Mouse (Mus musculus) mature B cell (primary cell): Measurements from ENCODE around the gene Olfr566.

Experiments used
- in situ Hi-C: fragments of 300-500 bp; cut with MboI; formaldehyde crosslinking; loops from 2 replicates; pipeline ENCODE4 v1.14.3; 2019

Olfr566 gene

DNA sequence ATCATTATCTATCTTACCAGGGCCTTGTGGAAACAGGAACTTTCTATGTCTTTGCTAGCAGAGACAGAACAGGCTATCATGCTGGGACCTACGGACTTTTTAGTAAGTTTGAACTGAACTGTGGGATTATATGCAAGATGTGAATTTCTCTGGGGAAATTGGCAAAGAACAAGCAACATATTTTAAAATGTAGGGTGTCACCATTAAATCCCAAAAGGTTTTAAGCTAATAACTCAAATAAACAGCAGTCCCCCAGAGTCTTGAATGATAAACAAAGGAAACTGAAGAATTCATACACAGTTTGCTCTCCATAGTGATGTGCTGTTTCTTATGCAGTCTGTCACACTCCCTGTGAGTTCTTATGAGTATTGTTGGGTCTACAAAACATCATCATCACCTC, at the start of gene Olfr566:
Gene Olfr566 (minus strand): TSS at position 101 of the 400 bp plus-strand sequence.
- in situ Hi-C loops: no loop called here

DNA sequence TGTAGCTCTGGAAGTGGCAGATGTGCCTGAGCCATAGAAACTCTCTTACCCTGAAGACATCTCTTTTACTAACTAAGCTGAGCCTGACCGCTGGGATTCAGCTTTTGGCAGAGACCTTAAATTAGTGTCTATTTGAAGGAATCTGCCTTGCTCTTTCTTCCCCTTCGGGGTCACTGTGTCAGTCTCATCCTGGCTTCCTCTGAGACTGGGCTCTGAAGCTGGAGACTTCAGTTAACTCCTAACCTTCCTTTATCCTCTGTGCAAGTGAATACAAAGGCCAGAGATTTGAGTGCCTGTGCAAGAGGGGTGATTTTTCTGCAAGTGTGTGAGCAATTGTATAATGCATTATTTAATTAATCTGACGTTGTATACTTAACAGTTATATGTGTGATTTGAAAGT, 32.2 kb upstream of the Olfr566 start, which contains the start of gene Olfr569:
Gene Olfr569 (minus strand): TSS at position 101 of the 400 bp plus-strand sequence.
- in situ Hi-C loops: no loop called here

DNA sequence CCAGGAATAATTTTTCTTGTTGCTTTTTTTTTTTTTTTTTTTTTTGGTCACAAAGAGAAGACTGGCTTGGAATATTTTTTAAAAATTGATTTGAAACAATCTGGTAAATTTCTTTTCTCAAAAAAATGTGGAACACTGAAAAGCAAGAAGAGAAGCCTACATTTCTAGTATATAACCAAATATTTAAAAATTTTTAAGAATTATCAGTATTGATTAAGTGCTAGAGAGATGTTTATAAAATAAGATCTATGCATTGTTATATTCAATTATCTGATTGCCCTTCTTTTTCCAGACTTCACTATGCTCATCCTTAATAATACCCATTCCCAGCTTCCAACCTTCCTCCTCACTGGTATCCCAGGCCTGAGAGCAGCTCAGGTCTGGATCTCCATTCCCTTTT, 18.3 kb upstream of the Olfr566 start, which contains the start of gene Olfr568:
Gene Olfr568 (plus strand): TSS at position 301 of the 400 bp plus-strand sequence.
- in situ Hi-C loops: no loop called here

DNA sequence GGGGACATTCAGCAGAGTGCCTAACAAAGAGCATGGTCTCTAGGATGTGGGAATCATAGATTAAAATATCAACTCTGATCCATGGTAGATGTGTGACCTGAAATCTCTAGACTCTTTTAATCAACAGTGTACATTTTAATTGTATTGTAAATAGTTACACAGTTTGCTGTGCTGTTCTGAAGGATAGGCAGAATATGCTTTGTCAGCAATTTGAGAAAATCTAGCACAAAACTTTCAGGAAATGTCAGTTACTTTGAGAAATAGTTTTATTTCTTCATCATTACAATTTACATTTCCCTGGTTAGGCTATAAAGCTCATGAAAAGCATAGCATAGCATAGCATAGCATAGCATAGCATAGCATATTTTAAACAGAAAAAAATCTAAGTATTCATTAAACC, 2.8 kb downstream of the Olfr566 start:
- in situ Hi-C loops: no loop called here
